Mouse (Mus musculus) kidney, adult 2 months (tissue): ENCODE measurements around the gene Crebl2. TPM values are rescaled to one million over a fixed set of nuclear protein-coding genes. Genes with fewer than 3 reads are reported as not detected.

Source experiments
- DNase-seq: peaks from one replicate; pipeline ENCODE4 v3.0.0; 2021
- H3K27ac ChIP-seq: fragments of 200-500 bp; 2 replicates; pipeline ENCODE4 v1.5.1; 2012; ENCODE audit warnings: low read depth, low read length, control low read depth, inconsistent platforms; ENCODE audit not compliant: insufficient read depth
- H3K27me3 ChIP-seq: fragments of 200-500 bp; replicated peaks from 2 replicates; pipeline ENCODE4 v1.6.1; 2012; ENCODE audit warnings: mild to moderate bottlenecking, moderate library complexity, low read length, inconsistent platforms; ENCODE audit not compliant: control insufficient read depth, insufficient read depth
- H3K36me3 ChIP-seq: fragments of 200-500 bp; 2 replicates; pipeline ENCODE4 v1.6.1; 2012; ENCODE audit warnings: mild to moderate bottlenecking, moderate library complexity, low read length, inconsistent platforms; ENCODE audit not compliant: control insufficient read depth, insufficient read depth
- H3K4me1 ChIP-seq: fragments of 200-500 bp; 2 replicates; pipeline ENCODE4 v1.6.1; 2011; ENCODE audit warnings: low read length; ENCODE audit not compliant: control insufficient read depth, insufficient read depth
- H3K4me3 ChIP-seq: fragments of 200-500 bp; 2 replicates; pipeline ENCODE4 v1.5.1; 2011; ENCODE audit warnings: mild to moderate bottlenecking, low read depth, low read length, control low read depth; ENCODE audit not compliant: insufficient read depth
- CTCF ChIP-seq: fragments of 200-500 bp; conservative IDR thresholded peaks from 2 replicates; pipeline ENCODE4 v1.5.1; 2011; ENCODE audit warnings: low read depth, mild to moderate bottlenecking, control low read depth, low read length, moderate library complexity, mixed read lengths; ENCODE audit not compliant: insufficient read depth, insufficient read length
- POLR2A ChIP-seq: fragments of 200-500 bp; IDR thresholded peaks from one replicate; pipeline ENCODE4 v1.6.1; 2011; ENCODE audit warnings: low read depth, low read length, control low read depth
- WGBS: fragments of 180-500 bp; shearing (Covaris S2); methylation state at CpG from one replicate; pipeline ENCODE4 v1.1.7; 2018; 5-methylcytosine and 5-hydroxymethylcytosine counted together
- polyA plus RNA-seq: library from polyadenylated mRNA; depleted of rRNA; stranded (reverse); fragments of >200 nt; gene quantifications from 2 replicates; pipeline ENCODE4 v1.2.3, GENCODE M21; 2012

Gene Crebl2
- polyA plus RNA-seq, 1 experiment = 26.1 TPM

DNA sequence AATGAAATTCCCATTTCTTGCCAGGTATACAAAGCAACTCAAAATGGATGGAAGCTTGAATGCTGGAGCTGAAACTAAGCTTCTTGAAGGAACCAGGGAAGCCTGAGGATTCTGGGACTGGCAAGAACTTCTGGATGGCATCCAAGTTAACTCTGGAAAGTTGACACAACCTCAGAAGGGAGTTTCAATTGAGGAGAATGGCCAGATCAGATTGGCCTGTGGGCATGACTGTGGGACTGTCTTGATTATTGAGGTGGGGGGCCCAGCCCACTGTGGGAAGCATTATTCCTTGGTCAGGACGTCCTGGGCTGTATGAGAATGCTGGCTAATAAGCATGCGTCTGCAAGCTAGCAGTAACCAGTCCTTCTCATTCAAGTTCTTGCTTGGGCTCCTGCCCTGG is 50.1 kb downstream of the Crebl2 start:
- no peaks in the 10 kb centered on the region for H3K27me3 ChIP-seq

GRCm38 (mm10) chr6:134883661-134884060 is 53.7 kb downstream of the Crebl2 start:
- WGBS = 87% methylated on average over 4 of the region's 4 CpGs
- Histone ChIP-seq H3K4me1 (no peaks in the 10 kb centered on the region), H3K27ac (no peak overlapping the region), H3K36me3 (no peaks in the 10 kb centered on the region), H3K4me3 (no peak overlapping the region), H3K27me3 (no peaks in the 10 kb centered on the region)
- no peak for DNase-seq
- no peak for TF ChIP-seq CTCF
- no peak for TF ChIP-seq POLR2A

More for the DNA sequence above, 50.1 kb downstream of the Crebl2 start:
- DNase-seq = no peak
- 69% methylated on average over 2 of the region's 2 CpGs for WGBS
- Histone ChIP-seq H3K4me1 (no peaks in the 10 kb centered on the region), H3K36me3 (no peaks in the 10 kb centered on the region), H3K4me3 (no peak overlapping the region), H3K27ac (no peak overlapping the region)
- TF ChIP-seq POLR2A = no peak

DNA sequence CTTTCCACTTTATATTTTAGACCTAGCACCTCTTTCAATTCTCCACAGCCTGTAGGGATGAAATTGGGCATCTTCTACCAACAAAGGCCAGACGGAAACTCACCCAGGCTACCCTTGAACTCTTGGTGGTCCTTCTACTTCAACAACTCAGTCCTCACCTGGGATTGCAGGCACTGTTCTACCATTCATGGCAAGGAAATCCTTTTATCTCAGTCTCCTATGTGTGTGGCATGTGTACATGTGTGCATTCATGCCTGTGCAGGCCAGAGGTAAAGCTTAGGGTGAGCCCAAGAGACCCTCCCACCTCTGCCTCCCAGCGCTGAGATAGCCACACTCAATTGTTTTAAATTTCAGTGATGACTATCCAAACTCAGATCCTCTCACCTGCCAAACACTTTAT is 55.6 kb downstream of the Crebl2 start:
- TF ChIP-seq CTCF = no peak
- TF ChIP-seq POLR2A = no peak
- no peaks in the 10 kb centered on the region for H3K4me1 ChIP-seq
- H3K27ac ChIP-seq = no peak overlapping the region
- no peaks in the 10 kb centered on the region for H3K36me3 ChIP-seq
- no peak for DNase-seq
- WGBS = 90% methylated on average over 2 of the region's 2 CpGs
- no peak overlapping the region for H3K4me3 ChIP-seq
- no peaks in the 10 kb centered on the region for H3K27me3 ChIP-seq

GRCm38 (mm10) chr6:134886475-134886874 is 56.5 kb downstream of the Crebl2 start:
- Histone ChIP-seq H3K4me1 (no peaks in the 10 kb centered on the region), H3K4me3 (no peak overlapping the region), H3K27me3 (no peaks in the 10 kb centered on the region), H3K36me3 (no peaks in the 10 kb centered on the region), H3K27ac (no peak overlapping the region)
- 91% methylated on average over 8 of the region's 8 CpGs for WGBS
- no peak for TF ChIP-seq POLR2A
- no peak for TF ChIP-seq CTCF
- no peak for DNase-seq

GRCm38 (mm10) chr6:134887008-134887407 is 57.1 kb downstream of the Crebl2 start:
- WGBS = 57% methylated on average over 5 of the region's 5 CpGs
- Histone ChIP-seq H3K27me3 (no peaks in the 10 kb centered on the region), H3K4me1 (no peaks in the 10 kb centered on the region), H3K4me3 (no peak overlapping the region), H3K27ac (no peak overlapping the region), H3K36me3 (no peaks in the 10 kb centered on the region)
- TF ChIP-seq POLR2A = no peak
- TF ChIP-seq CTCF = no peak
- DNase-seq = no peak

GRCm38 (mm10) chr6:134887711-134888449 is 57.9 kb downstream of the Crebl2 start:
- Histone ChIP-seq H3K4me1 (no peaks in the 10 kb centered on the region), H3K27me3 (no peaks in the 10 kb centered on the region), H3K4me3 (peak overlapping the region; percentile 7; the same call in 1 of the 2 replicates), H3K36me3 (no peaks in the 10 kb centered on the region), H3K27ac (no peak overlapping the region)
- TF ChIP-seq CTCF (no peak), POLR2A (no peak)
- WGBS = 20% methylated on average over 10 of the region's 10 CpGs
- peak; percentile 17 for DNase-seq

DNA sequence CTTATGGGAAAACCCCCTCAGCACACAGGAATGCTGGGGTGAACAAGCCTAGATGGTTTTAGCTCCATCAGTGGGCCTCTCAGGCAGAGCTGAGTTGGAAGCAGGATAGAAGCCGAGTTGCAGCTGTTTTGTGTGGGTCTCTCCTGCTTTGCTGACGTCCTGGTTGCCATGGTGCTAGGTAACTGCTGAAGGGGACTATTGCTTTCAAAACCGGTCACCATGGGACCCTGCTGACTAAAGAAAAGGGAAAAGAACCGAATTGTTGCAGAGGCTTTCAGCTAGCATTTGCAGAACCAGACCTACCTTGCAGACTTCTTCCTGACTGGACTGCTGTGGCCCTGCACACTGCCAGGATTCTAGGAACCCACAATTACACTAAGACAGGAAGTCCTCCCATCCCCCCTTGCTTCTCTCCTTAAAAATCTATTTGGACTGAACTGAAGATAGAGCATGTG is 58.6 kb downstream of the Crebl2 start:
- peak; percentile 7 for DNase-seq
- TF ChIP-seq CTCF = no peak
- Histone ChIP-seq H3K4me1 (no peaks in the 10 kb centered on the region), H3K27ac (no peak overlapping the region), H3K4me3 (no peak overlapping the region), H3K36me3 (no peaks in the 10 kb centered on the region), H3K27me3 (no peaks in the 10 kb centered on the region)
- 27% methylated on average over 4 of the region's 4 CpGs for WGBS
